Mouse (Mus musculus) liver, postnatal 0 days (tissue): ENCODE measurements at regions not wholly inside any gene's neighbourhood (a gene's known extent, or its start where the extent isn't known, plus 50 kb on each side); places are given as distances from the start of the nearest gene placed in this dataset.

Experiments used
- CTCF ChIP-seq: sonication (generic); IDR thresholded peaks from 2 replicates; pipeline ENCODE4 v1.5.1; 2016; ENCODE audit warnings: antibody characterized with exemption, low read depth
- EP300 ChIP-seq: IDR thresholded peaks from 2 replicates; pipeline ENCODE4 v1.6.1; 2016; ENCODE audit warnings: antibody characterized with exemption, low read depth, mild to moderate bottlenecking

DNA sequence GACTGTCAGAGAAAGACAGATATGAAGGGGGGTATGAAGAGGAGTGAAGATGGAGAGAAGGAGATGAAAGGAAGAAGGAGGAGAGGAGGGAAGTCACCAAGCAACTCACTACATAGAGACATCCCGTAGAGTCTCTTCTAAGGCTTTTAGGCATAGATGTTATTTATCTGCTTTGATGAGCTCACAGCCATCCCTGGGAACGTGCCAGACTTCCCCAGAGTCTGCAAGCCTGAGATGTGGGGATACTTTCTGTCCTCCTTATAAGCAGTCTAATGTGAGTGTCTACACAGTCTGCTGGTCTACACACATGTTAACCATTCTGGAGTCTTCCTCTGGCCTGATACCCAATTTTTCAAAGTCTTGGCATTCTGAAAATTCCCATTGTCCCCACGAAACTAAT is 166.0 kb upstream of the Tox3 start:
- TF ChIP-seq CTCF (no peak), EP300 (no peak)
